Mouse (Mus musculus) megakaryocyte, embryonic 14.5 days (primary cell): ENCODE data around the gene Neurog3.

Experiments used
- FLI1 ChIP-seq: IDR thresholded peaks from 2 replicates; pipeline ENCODE4 v1.6.1; 2012; ENCODE audit warnings: low read length, inconsistent platforms, mixed read lengths
- GATA1 ChIP-seq: IDR thresholded peaks from 3 replicates; pipeline ENCODE4 v1.6.1; 2012; ENCODE audit warnings: mixed read lengths, low read length, inconsistent platforms, borderline replicate concordance

DNA sequence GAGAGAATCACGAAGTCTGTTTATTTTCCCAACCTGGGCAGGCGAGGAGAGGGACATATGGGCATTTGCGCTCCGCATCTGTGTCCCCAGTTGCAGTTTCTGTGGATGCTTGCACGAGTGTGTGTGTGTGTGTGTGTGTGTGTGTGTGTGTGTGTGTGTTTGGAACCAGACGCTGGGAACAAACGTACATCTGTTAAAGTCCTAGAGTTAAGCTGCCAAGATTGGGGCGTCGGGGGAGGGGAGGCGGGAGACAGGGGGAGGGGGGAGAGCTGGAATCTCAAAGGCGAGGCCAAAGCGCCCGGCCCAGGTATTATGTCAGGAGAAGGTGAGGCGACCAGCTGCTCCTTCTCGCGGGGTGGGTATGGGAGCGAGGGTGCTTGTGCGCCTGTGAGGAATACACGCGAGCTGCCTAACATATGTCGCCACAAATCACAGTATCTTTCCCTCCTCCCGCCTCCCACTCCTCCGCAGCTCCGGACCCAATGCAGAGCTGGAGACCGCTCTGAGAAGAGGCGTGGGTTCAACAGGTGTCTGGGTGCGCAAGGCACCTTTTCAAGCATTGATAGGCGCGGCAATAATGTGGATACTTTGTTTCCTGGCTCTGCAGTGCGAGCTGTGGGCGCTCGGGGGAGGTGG lies 4.5 kb upstream of the Neurog3 start:
- TF ChIP-seq GATA1, result no peak
- no peak for TF ChIP-seq FLI1
